Mouse (Mus musculus): ENCODE measurements around the gene Fbxw21.

Gene Fbxw21

DNA sequence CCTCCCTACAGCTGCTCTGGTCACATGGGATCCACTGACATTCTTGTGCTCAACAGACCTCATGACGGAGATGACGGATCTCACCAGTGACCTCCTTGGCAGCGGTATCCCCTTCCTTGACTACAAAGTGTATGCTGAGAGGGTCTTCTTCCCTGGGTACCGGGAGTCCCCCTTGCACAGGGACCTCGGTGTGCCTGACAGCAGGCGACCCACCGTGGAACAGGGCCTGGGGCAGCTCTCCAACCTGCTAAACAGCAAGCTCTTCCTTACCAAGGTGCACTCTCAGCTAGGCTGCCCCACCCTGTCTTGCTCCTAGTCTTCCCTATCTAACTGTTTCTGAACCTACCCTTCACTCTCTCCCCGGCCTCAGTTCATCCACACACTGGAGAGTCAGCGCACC is 50.2 kb downstream of the Fbxw21 start:
- no peak for DNase-seq (ENCODE audit: low read depth, low spot score)

DNA sequence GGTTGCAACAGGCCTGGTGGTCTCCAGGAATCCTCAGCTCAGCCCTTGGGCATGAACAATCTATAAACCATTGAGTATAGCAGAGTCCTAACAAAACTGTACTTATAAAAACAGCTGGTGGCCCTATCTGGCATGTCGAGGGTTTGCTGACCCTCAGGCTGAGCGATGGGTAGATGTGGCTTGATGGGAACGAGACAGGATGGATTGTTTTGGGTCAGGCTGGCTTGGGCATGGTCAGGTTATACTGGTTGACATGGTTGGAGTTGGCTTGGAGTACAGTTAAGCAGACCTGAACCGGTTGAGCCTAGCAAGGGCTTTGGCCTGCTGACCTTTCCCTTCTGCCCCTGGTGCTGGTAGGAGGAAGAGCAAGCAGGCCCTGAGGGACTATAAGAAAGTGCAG is 50.7 kb downstream of the Fbxw21 start:
- DNase-seq (ENCODE audit: low read depth, low spot score): no peak

DNA sequence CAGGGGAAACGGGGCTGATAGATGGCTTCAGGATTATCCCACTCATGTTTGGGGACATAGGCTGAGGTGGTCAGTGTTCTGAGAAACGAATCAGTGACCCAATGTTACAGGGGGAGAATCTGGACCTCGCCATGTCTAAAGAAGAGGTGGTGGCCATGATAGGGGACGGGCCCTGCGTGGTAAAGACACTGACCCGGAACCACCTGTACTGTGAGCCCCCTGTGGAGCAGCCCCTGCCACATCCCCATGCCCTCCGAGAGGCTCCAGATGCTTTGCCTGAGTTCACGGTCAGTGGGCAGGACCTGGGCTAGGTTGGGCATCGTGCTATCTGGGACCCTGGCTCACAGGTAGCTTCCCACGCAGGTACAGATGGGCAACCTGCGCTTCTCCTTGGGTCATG is 51.6 kb downstream of the Fbxw21 start:
- DNase-seq (ENCODE audit: low read depth, low spot score): no peak

DNA sequence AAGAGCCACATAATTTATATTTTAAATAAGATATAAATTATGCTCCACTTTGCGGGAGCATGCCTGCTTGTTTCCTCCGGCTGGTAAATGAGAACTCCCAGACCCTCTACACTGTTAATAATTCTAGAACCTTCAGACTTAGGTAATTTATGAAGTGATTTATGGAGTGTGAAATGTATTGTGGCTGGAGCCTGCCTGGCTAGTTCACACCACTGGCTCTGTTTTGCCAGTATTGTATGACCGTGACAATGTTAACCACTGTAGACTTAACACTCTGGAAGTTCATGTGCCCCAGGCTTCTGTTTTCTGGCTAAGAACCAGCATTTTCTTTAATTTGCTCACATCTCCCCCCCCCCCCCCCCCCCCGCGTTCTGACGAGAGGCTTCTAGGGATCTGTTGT is 54.5 kb downstream of the Fbxw21 start:
- DNase-seq (ENCODE audit: low read depth, low spot score): no peak

DNA sequence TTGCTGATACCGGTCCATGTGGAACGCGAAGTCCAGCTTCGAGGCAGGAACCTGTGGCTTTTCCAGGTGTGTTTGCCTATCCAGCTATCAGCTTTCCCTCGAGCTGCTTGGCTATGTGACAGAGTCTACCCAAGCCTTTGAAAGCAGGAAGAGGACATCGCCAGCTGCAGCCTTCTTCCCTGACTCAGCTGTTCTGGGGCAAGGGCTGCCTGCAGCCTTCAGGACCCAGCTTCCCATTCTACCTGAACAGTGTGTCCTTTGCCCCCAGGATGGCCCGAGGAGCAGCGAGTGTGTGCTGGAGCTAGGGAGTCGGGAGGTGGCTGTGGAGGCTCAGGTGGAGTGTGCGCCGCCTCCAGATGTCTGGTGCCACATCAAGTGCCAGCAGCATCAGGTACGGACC is 56.2 kb downstream of the Fbxw21 start:
- DNase-seq (ENCODE audit: low read depth, low spot score): no peak

GRCm38 (mm10) chr9:109105011-109105410 is 56.8 kb downstream of the Fbxw21 start:
- DNase-seq (ENCODE audit: low read depth, low spot score): no peak

GRCm38 (mm10) chr9:109104083-109104482 is 57.8 kb downstream of the Fbxw21 start:
- no peak for DNase-seq (ENCODE audit: low read depth, low spot score)

GRCm38 (mm10) chr9:109103250-109103649 is 58.6 kb downstream of the Fbxw21 start:
- no peak for DNase-seq (ENCODE audit: low read depth, low spot score)

DNA sequence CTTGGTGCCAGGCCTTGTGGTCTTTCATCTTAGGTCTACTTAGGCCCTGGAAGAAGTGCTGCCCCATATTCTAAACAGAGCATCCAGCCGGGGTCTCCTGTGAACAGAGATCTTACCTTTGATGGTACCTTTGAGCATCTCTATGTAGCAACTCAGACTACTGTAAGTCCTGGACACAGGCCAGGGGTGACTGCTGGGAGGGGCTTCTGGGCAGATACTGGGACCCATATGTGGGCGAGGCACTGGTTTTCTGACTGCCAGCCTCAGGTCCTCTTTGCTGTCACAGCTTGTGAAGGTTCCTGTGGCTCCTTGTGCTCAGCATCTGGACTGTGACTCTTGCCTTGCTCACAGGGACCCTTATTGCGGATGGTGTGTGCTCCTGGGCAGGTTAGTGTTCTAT is 59.3 kb downstream of the Fbxw21 start:
- DNase-seq (ENCODE audit: low read depth, low spot score): no peak

DNA sequence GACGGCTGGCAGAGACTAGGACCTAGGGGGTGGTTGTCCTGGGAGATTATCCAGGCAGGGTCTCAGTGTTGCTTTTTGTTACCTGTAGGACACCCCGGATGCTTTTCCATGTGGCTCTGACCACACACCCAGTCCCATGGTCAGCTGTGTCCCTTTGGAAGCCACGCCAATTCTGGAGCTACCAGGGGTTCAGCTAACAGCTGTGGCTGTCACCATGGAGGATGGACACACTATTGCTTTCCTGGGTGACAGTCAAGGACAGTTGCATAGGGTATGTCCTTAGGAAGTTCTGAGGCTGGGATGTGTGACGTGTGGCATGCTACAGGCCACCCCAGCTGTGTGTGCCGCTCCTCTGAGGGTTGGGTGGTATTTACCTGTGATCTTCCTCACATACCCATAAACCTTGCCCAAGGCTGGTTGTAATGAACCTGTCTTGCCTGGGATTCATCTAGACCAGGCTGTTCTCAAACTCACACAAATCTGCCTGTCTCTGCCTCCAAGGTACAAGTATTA is 59.9 kb downstream of the Fbxw21 start:
- no peak for DNase-seq (ENCODE audit: low read depth, low spot score)

DNA sequence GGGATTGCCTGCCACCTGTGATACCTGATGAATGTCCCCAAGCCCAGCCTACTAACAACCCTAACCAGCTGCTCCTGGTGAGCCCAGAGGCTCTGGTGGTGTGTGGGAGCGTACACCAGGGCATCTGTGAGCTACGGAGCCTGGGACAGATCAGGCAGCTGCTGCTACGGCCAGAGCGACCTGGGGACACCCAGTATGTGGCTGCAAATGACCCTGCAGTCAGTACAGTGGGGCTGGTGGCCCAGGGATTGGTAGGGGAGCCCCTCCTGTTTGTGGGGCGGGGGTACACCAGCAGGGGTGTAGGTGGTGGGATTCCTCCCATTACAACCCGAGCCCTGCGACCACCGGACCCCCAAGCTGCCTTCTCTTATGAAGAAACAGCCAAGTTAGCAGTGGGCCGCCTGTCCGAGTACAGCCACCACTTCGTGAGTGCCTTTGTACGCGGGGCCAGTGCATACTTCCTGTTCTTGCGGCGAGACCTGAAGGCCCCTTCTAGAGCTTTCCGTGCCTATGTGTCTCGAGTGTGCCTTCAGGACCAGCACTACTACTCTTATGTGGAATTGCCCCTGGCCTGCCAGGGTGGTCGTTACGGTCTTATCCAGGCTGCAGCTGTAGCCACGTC is 61.4 kb downstream of the Fbxw21 start:
- DNase-seq (ENCODE audit: low read depth, low spot score): no peak

DNA sequence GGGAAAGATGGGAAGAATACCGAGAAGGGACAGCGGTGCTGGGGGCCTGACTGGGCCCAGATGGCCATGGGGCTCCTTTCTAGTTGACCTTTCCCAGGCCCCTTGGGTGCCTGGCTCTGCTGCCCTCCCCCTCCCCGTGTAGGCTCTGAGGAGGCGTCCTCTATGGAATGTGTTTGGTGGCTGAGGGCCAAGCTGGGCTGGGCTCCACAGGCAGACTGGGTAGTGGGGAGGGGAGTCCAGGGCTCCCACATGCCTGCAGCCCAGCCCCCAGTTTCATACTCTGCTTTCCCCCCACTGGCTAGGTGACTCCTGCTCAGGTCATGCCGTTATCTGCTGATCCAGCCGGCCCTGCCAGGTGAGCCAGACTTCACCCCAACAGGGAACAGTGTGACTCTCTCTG is 62.9 kb downstream of the Fbxw21 start:
- DNase-seq (ENCODE audit: low read depth, low spot score): no peak

GRCm38 (mm10) chr9:109098366-109098765 is 63.5 kb downstream of the Fbxw21 start:
- no peak for DNase-seq (ENCODE audit: low read depth, low spot score)

DNA sequence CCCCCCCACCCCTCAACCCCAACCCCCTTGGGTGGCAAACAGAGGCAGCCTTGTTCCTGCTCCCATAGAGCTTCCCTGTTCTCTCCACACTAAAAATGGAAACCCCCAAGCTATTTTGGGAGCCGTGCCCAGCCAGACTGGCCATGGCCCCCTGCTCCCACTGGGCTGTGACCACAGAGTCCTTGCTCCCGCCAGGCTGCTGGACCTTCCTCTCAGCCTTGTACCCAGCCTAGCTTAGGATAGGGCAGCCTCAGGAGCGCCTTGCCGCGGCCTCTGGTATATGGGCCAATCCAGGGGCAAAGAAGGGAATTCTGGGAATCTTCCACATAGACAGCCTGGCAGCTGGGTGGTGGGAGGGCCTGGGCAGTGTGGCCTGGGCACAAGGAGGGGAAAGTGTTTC is 64.0 kb downstream of the Fbxw21 start:
- no peak for DNase-seq (ENCODE audit: low read depth, low spot score)

DNA sequence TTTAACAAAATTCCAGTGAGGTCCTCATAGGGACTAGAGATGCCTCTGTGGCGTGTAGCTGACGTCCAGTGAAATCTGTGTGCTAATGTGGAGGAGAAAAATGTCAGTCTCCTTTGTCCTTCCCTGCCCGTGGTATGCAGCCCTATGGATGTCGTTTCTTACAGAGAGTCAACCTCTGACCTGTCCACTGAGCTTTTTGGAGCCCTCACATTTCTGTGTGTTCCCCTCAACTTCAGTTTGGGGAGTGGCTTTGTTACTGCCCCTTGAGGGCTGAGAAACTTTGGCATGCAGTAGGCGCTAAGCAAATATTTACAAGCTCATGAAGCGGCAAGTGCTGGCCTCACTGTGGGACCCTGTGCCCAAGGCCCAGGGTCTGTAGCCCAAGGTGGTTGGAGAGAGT is 64.5 kb downstream of the Fbxw21 start:
- no peak for DNase-seq (ENCODE audit: low read depth, low spot score)

GRCm38 (mm10) chr9:109096856-109097255 is 65.0 kb downstream of the Fbxw21 start:
- no peak for DNase-seq (ENCODE audit: low read depth, low spot score)

- no peak for DNase-seq (ENCODE audit: low read depth, low spot score)
These were observed 65.6 kb downstream of the Fbxw21 start for GRCm38 (mm10) chr9:109096251-109096661.

- DNase-seq (ENCODE audit: low read depth, low spot score): no peak
These were observed 66.5 kb downstream of the Fbxw21 start, which contains the start of gene Plxnb1 for GRCm38 (mm10) chr9:109095137-109095982. TSS of gene Plxnb1 (plus strand) at chr9:109095389.

GRCm38 (mm10) chr9:109094553-109095136 is 67.2 kb downstream of the Fbxw21 start:
- no peak for DNase-seq (ENCODE audit: low read depth, low spot score)

DNA sequence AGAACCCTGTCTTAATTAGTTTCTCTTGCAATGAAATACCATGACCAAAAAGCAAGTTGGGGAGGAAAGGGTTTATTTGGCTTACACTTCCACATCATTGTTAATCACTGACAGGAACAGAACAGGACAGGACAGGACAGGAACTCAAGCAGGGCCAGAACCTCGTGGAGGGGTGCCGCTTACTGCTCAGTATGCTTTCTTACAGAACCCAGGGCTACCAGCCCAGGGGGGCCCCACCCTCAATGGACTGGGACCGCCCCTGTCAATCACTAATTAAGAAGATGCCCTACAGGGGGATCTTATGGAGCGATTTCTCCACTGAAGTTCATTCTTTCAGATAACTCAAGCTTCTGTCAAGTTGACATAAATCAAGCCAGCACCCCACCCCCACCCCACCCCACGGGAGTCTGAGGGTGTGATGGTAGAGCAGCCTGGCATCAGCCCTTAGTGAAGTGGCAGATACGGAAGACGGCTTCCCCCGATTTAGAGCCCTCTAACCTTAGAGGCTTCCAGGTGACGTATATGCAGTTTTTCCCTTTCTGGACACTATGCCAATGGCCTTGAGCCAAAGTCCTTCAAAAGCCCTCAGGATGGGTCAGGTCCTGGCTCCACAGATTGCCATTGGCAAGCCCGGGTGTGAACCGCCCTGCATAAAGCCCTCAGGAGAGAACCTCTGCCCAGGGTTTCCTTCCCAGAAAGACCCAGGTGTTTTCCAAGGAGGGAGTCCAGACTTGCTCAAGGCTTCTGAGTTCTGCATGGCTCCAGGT is 67.9 kb downstream of the Fbxw21 start:
- DNase-seq (ENCODE audit: low read depth, low spot score): no peak

DNA sequence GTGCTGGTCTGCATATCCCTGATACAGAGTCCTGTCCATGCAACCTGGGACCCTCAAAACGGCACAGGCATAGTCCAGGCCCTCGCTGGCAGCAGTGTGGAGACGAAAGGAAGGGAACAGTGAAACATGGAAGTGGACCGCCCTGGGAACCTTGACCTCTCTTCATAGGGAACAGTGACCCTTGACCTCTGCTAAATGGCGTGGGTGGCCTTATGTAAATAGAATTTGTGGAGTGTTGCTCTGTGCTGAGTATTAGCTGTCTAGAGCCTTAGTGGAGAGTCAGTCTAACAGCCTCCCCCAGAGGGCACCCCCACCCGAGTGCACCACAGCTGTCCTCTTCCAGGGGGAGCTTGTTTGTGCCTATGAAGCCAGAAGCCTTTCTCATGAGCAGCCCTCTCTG is 69.0 kb downstream of the Fbxw21 start:
- DNase-seq (ENCODE audit: low read depth, low spot score): no peak

- DNase-seq (ENCODE audit: low read depth, low spot score): no peak
These were observed 70.0 kb downstream of the Fbxw21 start for GRCm38 (mm10) chr9:109091802-109092201.
